Mouse (Mus musculus): ENCODE results near the gene Nrxn1. TPM values are rescaled to one million over a fixed set of nuclear protein-coding genes. Genes with fewer than 3 reads are reported as not detected.
A peak's percentile ranks its signal among the peaks of the same experiment; 100 is the strongest.

The Nrxn1 gene
- polyA plus RNA-seq (2014; fragmentation: Nextera tagmentation; extraction: Ambion mirVana), result 2.7 and 3.2 TPM in 2 replicates

- ATAC-seq (ENCODE audit: insufficient number of reproducible peaks, low FRiP score, low TSS enrichment, low read depth) (no peak), DNase-seq (ENCODE audit: low spot score) (no peak)
- H3K4me1 ChIP-seq (ENCODE audit: control insufficient read depth, insufficient read depth, low read length), result no peaks in the 10 kb centered on the region
- no peak within 1 kb of the TSS for H3K27ac ChIP-seq (replicated peaks; ENCODE audit: low read depth, low read length)
- WGBS, result no CpG with 5 or more reads among the region's 1 CpGs
- no peaks in the 10 kb centered on the region for H3K36me3 ChIP-seq (ENCODE audit: control insufficient read depth, insufficient read depth, low read length)
- no peak within 1 kb of the TSS for H3K9ac ChIP-seq (ENCODE audit: low read length)
- no peak within 1 kb of the TSS for H3K4me3 ChIP-seq (ENCODE audit: low read depth, low read length)
- peak within 1 kb of the TSS; percentile 10; the same call in 1 of the 2 replicates for H3K4me2 ChIP-seq (ENCODE audit: low read depth, severe bottlenecking)
- H3K9me3 ChIP-seq (ENCODE audit: control insufficient read depth, low read length), result 0 out of 2 replicates have a peak, but pooled peaks cover 2% of the 10 kb centered on the region
- H3K27me3 ChIP-seq (ENCODE audit: control insufficient read depth, insufficient read depth, low read length), result no peaks in the 10 kb centered on the region
These were observed at the start of gene Nrxn1 for GRCm38 (mm10) chr17:91093042-91093080. Nrxn1 (minus strand) TSS chr17:91093071.

GRCm38 (mm10) chr17:91136859-91137258, 44.0 kb upstream of the Nrxn1 start:
- H3K36me3 ChIP-seq (ENCODE audit: control insufficient read depth, insufficient read depth, low read length), result no peaks in the 10 kb centered on the region
- 80% methylated on average over 3 of the region's 3 CpGs for WGBS
- ATAC-seq (ENCODE audit: insufficient number of reproducible peaks, low FRiP score, low TSS enrichment, low read depth), result no peak
- no peak for DNase-seq (ENCODE audit: low spot score)
- H3K9me3 ChIP-seq (ENCODE audit: control insufficient read depth, low read length), result no peaks in the 10 kb centered on the region
- H3K27me3 ChIP-seq (ENCODE audit: control insufficient read depth, insufficient read depth, low read length), result no peaks in the 10 kb centered on the region
- no peaks in the 10 kb centered on the region for H3K4me1 ChIP-seq (ENCODE audit: control insufficient read depth, insufficient read depth, low read length)
- no peak overlapping the region for H3K4me2 ChIP-seq (ENCODE audit: low read depth, severe bottlenecking)
- H3K4me3 ChIP-seq (ENCODE audit: low read depth, low read length), result no peak overlapping the region
- no peak overlapping the region for H3K27ac ChIP-seq (replicated peaks; ENCODE audit: low read depth, low read length)
- H3K9ac ChIP-seq (ENCODE audit: low read length), result no peak overlapping the region

GRCm38 (mm10) chr17:91112880-91113628, 20.2 kb upstream of the Nrxn1 start:
- DNase-seq (ENCODE audit: low spot score), result no peak
- H3K27ac ChIP-seq (replicated peaks; ENCODE audit: low read depth, low read length), result no peak overlapping the region
- no peaks in the 10 kb centered on the region for H3K9me3 ChIP-seq (ENCODE audit: control insufficient read depth, low read length)
- H3K4me2 ChIP-seq (ENCODE audit: low read depth, severe bottlenecking), result no peak overlapping the region
- ATAC-seq (ENCODE audit: insufficient number of reproducible peaks, low FRiP score, low TSS enrichment, low read depth), result no peak
- no peak overlapping the region for H3K4me3 ChIP-seq (ENCODE audit: low read depth, low read length)
- no peak overlapping the region for H3K9ac ChIP-seq (ENCODE audit: low read length)
- H3K4me1 ChIP-seq (ENCODE audit: control insufficient read depth, insufficient read depth, low read length), result no peaks in the 10 kb centered on the region
- H3K36me3 ChIP-seq (ENCODE audit: control insufficient read depth, insufficient read depth, low read length), result no peaks in the 10 kb centered on the region
- WGBS, result 77% methylated on average over 3 of the region's 3 CpGs
- no peaks in the 10 kb centered on the region for H3K27me3 ChIP-seq (ENCODE audit: control insufficient read depth, insufficient read depth, low read length)

- H3K36me3 ChIP-seq (ENCODE audit: control insufficient read depth, insufficient read depth, low read length), result no peaks in the 10 kb centered on the region
- DNase-seq (ENCODE audit: low spot score), result no peak
- H3K4me3 ChIP-seq (ENCODE audit: low read depth, low read length), result no peak overlapping the region
- H3K27ac ChIP-seq (replicated peaks; ENCODE audit: low read depth, low read length), result no peak overlapping the region
- no peaks in the 10 kb centered on the region for H3K27me3 ChIP-seq (ENCODE audit: control insufficient read depth, insufficient read depth, low read length)
- no peaks in the 10 kb centered on the region for H3K4me1 ChIP-seq (ENCODE audit: control insufficient read depth, insufficient read depth, low read length)
- H3K9me3 ChIP-seq (ENCODE audit: control insufficient read depth, low read length), result no peaks in the 10 kb centered on the region
- 89% methylated on average over 1 of the region's 1 CpGs for WGBS
- H3K4me2 ChIP-seq (ENCODE audit: low read depth, severe bottlenecking), result no peak overlapping the region
- no peak overlapping the region for H3K9ac ChIP-seq (ENCODE audit: low read length)
- ATAC-seq (ENCODE audit: insufficient number of reproducible peaks, low FRiP score, low TSS enrichment, low read depth), result no peak
These were observed 19.2 kb upstream of the Nrxn1 start for GRCm38 (mm10) chr17:91112085-91112484.

- Histone ChIP-seq H3K4me2 (ENCODE audit: low read depth, severe bottlenecking) (no peak overlapping the region), H3K4me3 (ENCODE audit: low read depth, low read length) (no peak overlapping the region), H3K9me3 (ENCODE audit: control insufficient read depth, low read length) (no peaks in the 10 kb centered on the region), H3K27ac (replicated peaks; ENCODE audit: low read depth, low read length) (no peak overlapping the region), H3K4me1 (ENCODE audit: control insufficient read depth, insufficient read depth, low read length) (no peaks in the 10 kb centered on the region), H3K36me3 (ENCODE audit: control insufficient read depth, insufficient read depth, low read length) (no peaks in the 10 kb centered on the region), H3K9ac (ENCODE audit: low read length) (no peak overlapping the region), H3K27me3 (ENCODE audit: control insufficient read depth, insufficient read depth, low read length) (no peaks in the 10 kb centered on the region)
- ATAC-seq (ENCODE audit: insufficient number of reproducible peaks, low FRiP score, low TSS enrichment, low read depth) (no peak), DNase-seq (ENCODE audit: low spot score) (no peak)
- 34% methylated on average over 11 of the region's 12 CpGs for WGBS
These were observed 407 bp upstream of the Nrxn1 start for GRCm38 (mm10) chr17:91093081-91093875.

GRCm38 (mm10) chr17:91092421-91093041, 340 bp downstream of the Nrxn1 start:
- WGBS, result 2% methylated on average over 20 of the region's 21 CpGs
- no peak overlapping the region for H3K9ac ChIP-seq (ENCODE audit: low read length)
- peak; percentile 90 for ATAC-seq (ENCODE audit: insufficient number of reproducible peaks, low FRiP score, low TSS enrichment, low read depth)
- H3K9me3 ChIP-seq (ENCODE audit: control insufficient read depth, low read length), result 0 out of 2 replicates have a peak, but pooled peaks cover 2% of the 10 kb centered on the region
- DNase-seq (ENCODE audit: low spot score), result peak; percentile 84
- no peaks in the 10 kb centered on the region for H3K27me3 ChIP-seq (ENCODE audit: control insufficient read depth, insufficient read depth, low read length)
- no peak overlapping the region for H3K27ac ChIP-seq (replicated peaks; ENCODE audit: low read depth, low read length)
- no peaks in the 10 kb centered on the region for H3K36me3 ChIP-seq (ENCODE audit: control insufficient read depth, insufficient read depth, low read length)
- H3K4me1 ChIP-seq (ENCODE audit: control insufficient read depth, insufficient read depth, low read length), result no peaks in the 10 kb centered on the region
- peak overlapping the region; percentile 10; the same call in 1 of the 2 replicates for H3K4me2 ChIP-seq (ENCODE audit: low read depth, severe bottlenecking)
- no peak overlapping the region for H3K4me3 ChIP-seq (ENCODE audit: low read depth, low read length)

GRCm38 (mm10) chr17:91090631-91091030, 2.2 kb downstream of the Nrxn1 start:
- H3K9me3 ChIP-seq (ENCODE audit: control insufficient read depth, low read length), result 0 out of 2 replicates have a peak, but pooled peaks cover 2% of the 10 kb centered on the region
- no peaks in the 10 kb centered on the region for H3K4me1 ChIP-seq (ENCODE audit: control insufficient read depth, insufficient read depth, low read length)
- no peaks in the 10 kb centered on the region for H3K36me3 ChIP-seq (ENCODE audit: control insufficient read depth, insufficient read depth, low read length)
- no peaks in the 10 kb centered on the region for H3K27me3 ChIP-seq (ENCODE audit: control insufficient read depth, insufficient read depth, low read length)
- H3K27ac ChIP-seq (replicated peaks; ENCODE audit: low read depth, low read length), result no peak overlapping the region
- 74% methylated on average over 1 of the region's 1 CpGs for WGBS
- DNase-seq (ENCODE audit: low spot score), result no peak
- no peak overlapping the region for H3K4me2 ChIP-seq (ENCODE audit: low read depth, severe bottlenecking)
- ATAC-seq (ENCODE audit: insufficient number of reproducible peaks, low FRiP score, low TSS enrichment, low read depth), result no peak
- no peak overlapping the region for H3K9ac ChIP-seq (ENCODE audit: low read length)
- H3K4me3 ChIP-seq (ENCODE audit: low read depth, low read length), result no peak overlapping the region

- Histone ChIP-seq H3K27me3 (ENCODE audit: control insufficient read depth, insufficient read depth, low read length) (no peaks in the 10 kb centered on the region), H3K27ac (replicated peaks; ENCODE audit: low read depth, low read length) (no peak overlapping the region), H3K9me3 (ENCODE audit: control insufficient read depth, low read length) (0 out of 2 replicates have a peak, but pooled peaks cover 2% of the 10 kb centered on the region), H3K4me3 (ENCODE audit: low read depth, low read length) (no peak overlapping the region), H3K4me1 (ENCODE audit: control insufficient read depth, insufficient read depth, low read length) (no peaks in the 10 kb centered on the region), H3K9ac (ENCODE audit: low read length) (no peak overlapping the region), H3K4me2 (ENCODE audit: low read depth, severe bottlenecking) (no peak overlapping the region), H3K36me3 (ENCODE audit: control insufficient read depth, insufficient read depth, low read length) (no peaks in the 10 kb centered on the region)
- no peak for DNase-seq (ENCODE audit: low spot score)
- WGBS, result 80% methylated on average over 11 of the region's 11 CpGs
- no peak for ATAC-seq (ENCODE audit: insufficient number of reproducible peaks, low FRiP score, low TSS enrichment, low read depth)
These were observed 3.9 kb downstream of the Nrxn1 start for GRCm38 (mm10) chr17:91088991-91089390.
